Mouse (Mus musculus) bone marrow, adult 2 months (tissue): Measurements from ENCODE around the gene Ssbp3.

Source experiments
- CTCF ChIP-seq: fragments of 200-500 bp; IDR thresholded peaks from 2 replicates; pipeline ENCODE4 v1.5.1; 2011; ENCODE audit warnings: low read length, control low read depth; ENCODE audit not compliant: control insufficient read depth, insufficient read depth
- POLR2A ChIP-seq: fragments of 200-500 bp; IDR thresholded peaks from 2 replicates; pipeline ENCODE4 v1.6.1; 2011; ENCODE audit warnings: low read depth, mild to moderate bottlenecking, control low read depth, low read length, borderline replicate concordance; ENCODE audit not compliant: control insufficient read depth

DNA sequence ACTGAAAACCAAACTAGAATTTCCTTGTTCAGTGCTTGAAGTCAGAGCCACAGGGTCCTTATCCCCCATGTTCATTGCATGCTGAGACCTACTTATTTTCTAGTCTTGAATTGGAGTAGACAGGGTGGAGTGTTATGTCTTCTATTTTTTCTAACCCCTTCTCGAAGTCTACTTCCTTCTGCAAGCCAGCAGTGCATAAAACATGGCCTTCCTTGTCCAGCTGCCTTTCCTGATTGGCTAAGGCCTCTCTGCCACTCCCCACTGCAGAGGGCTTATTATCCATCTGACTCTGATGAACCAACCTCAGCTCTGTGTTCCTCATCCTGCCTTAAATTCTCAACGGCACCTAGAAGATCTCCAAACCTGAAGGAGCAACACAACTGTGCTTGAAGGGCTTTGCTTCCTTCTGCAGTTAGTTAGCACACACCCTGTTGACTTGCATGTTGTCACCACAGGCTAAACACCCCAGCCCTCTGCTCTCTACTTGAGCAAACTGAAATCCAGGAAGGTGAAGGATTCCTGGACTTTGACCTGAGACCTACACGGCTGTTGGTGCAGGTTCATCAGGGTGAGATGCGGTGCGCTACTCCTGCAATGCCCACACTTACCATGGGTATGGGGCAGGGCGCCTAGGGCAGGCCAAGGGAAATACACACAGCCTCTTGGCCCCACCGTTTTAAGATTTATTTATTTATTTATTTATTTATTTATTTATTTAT is 71.0 kb downstream of the Ssbp3 start:
- TF ChIP-seq CTCF (no peak), POLR2A (no peak)
